Mouse (Mus musculus) stomach, postnatal 0 days (tissue): ENCODE data around the gene C2cd2. TPM values are rescaled to one million over a fixed set of nuclear protein-coding genes. Genes with fewer than 3 reads are reported as not detected.

Experiments
- ATAC-seq: fragments of 200-750 bp; cut with Nextera tagmentation; 2 replicates; pipeline ENCODE4 v1.8.0; 2017; ENCODE audit not compliant: low FRiP score, low TSS enrichment
- DNase-seq: peaks from one replicate; pipeline ENCODE4 v3.0.0-alpha.2; 2016; ENCODE audit warnings: low spot score
- H3K27ac ChIP-seq: fragments of 300-500 bp; sonication (generic); replicated peaks from 2 replicates; pipeline ENCODE4 v1.5.1; 2014; ENCODE audit warnings: mild to moderate bottlenecking, control low read depth
- H3K27me3 ChIP-seq: fragments of 300-500 bp; sonication (generic); 2 replicates; pipeline ENCODE4 v1.6.1; 2014; ENCODE audit warnings: low read length; ENCODE audit not compliant: control insufficient read depth, insufficient read depth
- H3K36me3 ChIP-seq: fragments of 300-500 bp; sonication (generic); 2 replicates; pipeline ENCODE4 v1.6.1; 2014; ENCODE audit warnings: low read length, mixed read lengths; ENCODE audit not compliant: control insufficient read depth, insufficient read depth
- H3K4me1 ChIP-seq: fragments of 300-500 bp; sonication (generic); replicated peaks from 2 replicates; pipeline ENCODE4 v1.6.1; 2014; ENCODE audit warnings: antibody characterized with exemption; ENCODE audit not compliant: control insufficient read depth, insufficient read depth
- H3K4me2 ChIP-seq: fragments of 300-500 bp; sonication (generic); replicated peaks from 2 replicates; pipeline ENCODE4 v1.6.1; 2014; ENCODE audit warnings: low read depth, mild to moderate bottlenecking, control low read depth, moderate library complexity
- H3K4me3 ChIP-seq: fragments of 300-500 bp; sonication (generic); 2 replicates; pipeline ENCODE4 v1.5.1; 2014; ENCODE audit warnings: low read depth, low read length, control low read depth
- H3K9ac ChIP-seq: fragments of 300-500 bp; sonication (generic); 2 replicates; pipeline ENCODE4 v1.6.1; 2014; ENCODE audit warnings: mild to moderate bottlenecking, low read length, control low read depth, mixed read lengths
- H3K9me3 ChIP-seq: fragments of 300-500 bp; sonication (generic); 2 replicates; pipeline ENCODE4 v1.6.1; 2016; ENCODE audit warnings: low read length; ENCODE audit not compliant: control insufficient read depth
- CTCF ChIP-seq: IDR thresholded peaks from 2 replicates; pipeline ENCODE4 v1.5.1; 2016; ENCODE audit warnings: antibody characterized with exemption, low read depth, mild to moderate bottlenecking, moderate library complexity
- EP300 ChIP-seq: optimal IDR thresholded peaks from 2 replicates; pipeline ENCODE3; 2016; ENCODE audit warnings: antibody characterized with exemption
- WGBS: fragments of 180-500 bp; shearing (Covaris S2); extraction: QIAGEN DNeasy Blood & Tissue Kit; methylation state at CpG from one replicate; pipeline ENCODE4 v1.1.7; 2014; 5-methylcytosine and 5-hydroxymethylcytosine counted together
- polyA plus RNA-seq: library from polyadenylated mRNA; unstranded; fragments of >200 nt; fragmentation: Nextera tagmentation; extraction: Ambion mirVana; gene quantifications from 2 replicates; pipeline ENCODE4 v1.2.1, GENCODE M21; 2015

C2cd2 gene
- polyA plus RNA-seq, 1 experiment from 2014 or later, result 14.0 TPM

DNA sequence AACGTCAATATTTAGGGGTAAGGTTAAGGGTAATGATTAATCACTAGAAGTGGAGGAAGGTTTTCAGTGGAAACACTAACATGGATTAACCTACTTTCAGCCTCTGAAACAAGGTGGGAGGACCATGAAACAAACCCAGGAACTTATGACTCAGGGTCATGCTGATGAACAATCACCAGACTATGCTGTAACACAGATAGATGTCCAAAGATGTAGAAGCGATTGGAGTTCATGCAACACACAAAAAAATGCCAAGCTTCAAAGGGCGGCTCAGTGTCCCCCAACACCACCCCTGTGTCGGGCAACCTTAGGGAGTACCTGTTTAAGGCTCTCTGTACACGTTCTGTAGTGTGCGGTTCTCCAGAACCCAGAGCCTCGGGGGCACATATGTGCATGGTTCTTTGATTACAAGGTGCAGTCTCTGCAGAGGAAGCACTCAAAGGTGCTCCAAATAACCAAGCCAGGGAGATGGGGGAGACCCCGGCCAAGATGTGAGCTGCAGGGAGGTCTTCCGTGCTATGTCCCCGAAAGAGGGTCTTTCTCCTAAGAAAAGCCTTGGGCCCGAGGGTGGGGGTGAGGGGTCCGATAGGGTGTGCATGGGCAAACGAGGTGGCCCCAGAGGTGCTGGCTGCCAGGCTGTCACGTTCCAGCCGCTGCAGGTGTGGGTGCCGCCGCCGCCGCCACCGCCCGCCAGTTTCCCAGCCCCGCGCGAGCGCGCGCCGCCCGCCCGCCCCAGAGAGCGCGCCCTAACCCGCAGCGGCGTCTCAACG is 832 bp downstream of the C2cd2 start:
- Histone ChIP-seq H3K36me3 (no peaks in the 10 kb centered on the region), H3K4me3 (peak overlapping the region; percentile 76), H3K9me3 (no peaks in the 10 kb centered on the region), H3K9ac (peak overlapping the region; percentile 93), H3K4me1 (no peaks in the 10 kb centered on the region), H3K4me2 (peak overlapping the region; percentile 82), H3K27ac (peak overlapping the region; percentile 98), H3K27me3 (no peaks in the 10 kb centered on the region)
- ATAC-seq, result no peak
- TF ChIP-seq EP300, result no peak
- no peak for TF ChIP-seq CTCF
- peak; percentile 42 for DNase-seq
- WGBS, result 3% methylated on average over 30 of the region's 36 CpGs

DNA sequence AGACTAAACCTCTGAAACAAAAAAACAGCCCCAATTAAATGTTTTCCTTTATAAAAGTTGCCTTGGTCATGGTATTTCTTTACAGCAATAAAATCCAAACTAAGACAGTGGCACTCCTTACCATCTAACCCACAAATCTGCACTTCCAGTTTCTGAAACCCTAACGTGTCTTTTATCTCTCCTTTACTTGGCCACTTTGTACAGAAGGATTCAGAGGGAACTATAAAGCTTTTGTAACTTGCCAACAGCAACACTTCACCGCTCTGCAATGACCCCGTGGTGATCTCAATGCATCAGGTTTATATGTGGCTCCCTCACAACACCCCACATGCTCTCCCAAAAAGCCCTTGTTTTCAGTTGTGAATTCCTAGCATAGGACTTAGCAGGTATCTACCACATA is 2.0 kb downstream of the C2cd2 start:
- TF ChIP-seq EP300 (no peak), CTCF (no peak)
- no peak for ATAC-seq
- H3K36me3 ChIP-seq, result no peaks in the 10 kb centered on the region
- no peaks in the 10 kb centered on the region for H3K27me3 ChIP-seq
- no peaks in the 10 kb centered on the region for H3K9me3 ChIP-seq
- no peak overlapping the region for H3K9ac ChIP-seq
- H3K27ac ChIP-seq, result no peak overlapping the region
- no peaks in the 10 kb centered on the region for H3K4me1 ChIP-seq
- 92% methylated on average over 3 of the region's 3 CpGs for WGBS
- DNase-seq, result no peak
- H3K4me3 ChIP-seq, result no peak overlapping the region
- no peak overlapping the region for H3K4me2 ChIP-seq

DNA sequence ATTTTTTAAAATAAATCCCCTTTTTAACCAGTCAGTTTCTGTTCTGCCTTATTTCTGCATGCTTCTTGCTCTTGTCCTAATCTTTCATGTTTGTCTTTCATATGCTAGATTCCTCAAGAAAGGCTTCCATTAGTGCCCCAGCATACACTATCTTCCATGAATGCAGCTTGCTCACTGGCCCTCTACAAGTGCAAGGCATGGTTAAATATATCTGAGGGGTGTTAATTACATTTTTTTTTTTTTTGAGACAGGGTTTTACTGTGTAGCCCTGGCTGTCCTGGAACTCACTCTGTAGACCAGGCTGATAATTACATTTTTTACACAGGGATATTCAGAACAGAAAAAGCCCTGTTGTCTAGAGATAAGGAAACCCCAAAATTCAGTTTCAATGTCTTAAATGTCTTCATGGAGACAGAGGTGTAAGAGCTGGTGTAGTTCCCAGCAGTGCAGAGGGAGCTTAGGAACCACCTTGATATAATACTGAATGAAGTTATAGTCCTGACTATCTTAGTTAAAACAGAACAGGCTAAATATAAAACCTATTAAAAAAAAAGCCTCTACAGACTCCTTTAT is 3.9 kb downstream of the C2cd2 start:
- H3K27me3 ChIP-seq, result no peaks in the 10 kb centered on the region
- H3K36me3 ChIP-seq, result 0 out of 2 replicates have a peak, but pooled peaks cover 4% of the 10 kb centered on the region
- no peaks in the 10 kb centered on the region for H3K9me3 ChIP-seq
- H3K27ac ChIP-seq, result no peak overlapping the region
- H3K9ac ChIP-seq, result no peak overlapping the region
- H3K4me2 ChIP-seq, result no peak overlapping the region
- no peak for DNase-seq
- ATAC-seq, result no peak
- no peak overlapping the region for H3K4me3 ChIP-seq
- no peak for TF ChIP-seq EP300
- no peak for TF ChIP-seq CTCF
- H3K4me1 ChIP-seq, result no peaks in the 10 kb centered on the region

DNA sequence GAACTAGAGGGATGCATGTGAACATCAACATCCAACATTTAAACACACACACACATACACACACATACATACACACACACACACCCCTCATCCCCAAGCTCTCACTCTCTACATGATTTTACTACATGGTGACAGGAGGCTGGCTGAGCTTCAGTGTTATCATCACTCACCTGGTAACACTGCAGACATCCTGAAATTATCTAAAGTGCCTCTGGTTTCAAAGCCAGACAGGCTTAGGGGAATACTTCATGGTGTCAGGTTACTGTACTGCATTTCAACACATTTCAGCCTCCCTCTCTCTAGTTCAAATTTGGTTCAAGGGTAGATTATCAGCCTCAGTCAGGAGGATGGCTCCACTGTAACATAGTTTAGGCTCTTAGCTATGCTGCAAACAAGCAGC is 4.8 kb downstream of the C2cd2 start:
- Histone ChIP-seq H3K27ac (no peak overlapping the region), H3K4me2 (no peak overlapping the region), H3K36me3 (0 out of 2 replicates have a peak, but pooled peaks cover 5% of the 10 kb centered on the region), H3K4me3 (no peak overlapping the region), H3K4me1 (no peaks in the 10 kb centered on the region), H3K9ac (no peak overlapping the region), H3K9me3 (no peaks in the 10 kb centered on the region), H3K27me3 (no peaks in the 10 kb centered on the region)
- DNase-seq, result no peak
- TF ChIP-seq CTCF (no peak), EP300 (no peak)
- no peak for ATAC-seq

DNA sequence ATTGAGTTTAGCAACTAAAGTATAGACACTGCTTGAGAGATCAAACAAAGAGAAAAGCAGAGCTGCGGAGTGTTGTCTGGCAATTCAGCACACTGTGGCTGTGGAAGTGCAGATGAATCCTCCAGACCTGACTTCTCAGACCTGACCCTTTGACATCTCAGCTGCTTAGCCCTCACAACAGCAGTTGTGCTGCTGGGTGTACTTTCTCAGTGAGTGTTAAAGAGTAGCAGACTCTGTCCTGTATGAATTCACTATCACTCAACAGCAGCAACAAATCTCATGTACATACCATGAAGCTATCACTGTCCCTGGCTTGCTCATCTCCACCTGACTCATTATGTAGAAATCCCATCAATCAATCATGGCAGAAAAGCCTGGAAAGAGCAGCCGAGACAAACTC is 6.4 kb downstream of the C2cd2 start:
- no peak overlapping the region for H3K9ac ChIP-seq
- no peak overlapping the region for H3K4me3 ChIP-seq
- H3K4me2 ChIP-seq, result no peak overlapping the region
- H3K27ac ChIP-seq, result no peak overlapping the region
- H3K4me1 ChIP-seq, result no peaks in the 10 kb centered on the region
- no peak for ATAC-seq
- 68% methylated on average over 2 of the region's 2 CpGs for WGBS
- DNase-seq, result no peak
- TF ChIP-seq EP300 (no peak), CTCF (no peak)
- H3K27me3 ChIP-seq, result no peaks in the 10 kb centered on the region
- H3K9me3 ChIP-seq, result no peaks in the 10 kb centered on the region
- peaks cover 18% of the 10 kb centered on the region for H3K36me3 ChIP-seq

DNA sequence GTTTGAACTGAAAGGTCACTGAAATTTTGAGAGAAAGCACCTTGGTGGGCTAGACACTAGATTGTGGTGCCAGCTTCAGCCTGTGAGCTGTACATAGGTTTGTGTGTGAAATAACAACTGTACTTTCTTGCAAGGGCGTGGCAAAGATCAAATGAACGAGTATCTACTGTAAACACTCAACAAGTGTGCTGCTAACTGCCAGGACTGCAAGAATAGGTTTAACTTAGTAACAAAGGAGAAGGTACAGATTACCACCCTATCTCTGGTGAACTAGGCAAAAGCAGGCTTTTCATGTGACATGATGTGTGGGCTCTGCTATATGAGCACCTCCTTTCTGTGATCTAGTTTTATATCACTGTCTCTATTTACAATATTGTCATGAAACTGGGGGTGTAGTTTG is 9.1 kb downstream of the C2cd2 start:
- Histone ChIP-seq H3K27me3 (no peaks in the 10 kb centered on the region), H3K36me3 (peaks cover 25% of the 10 kb centered on the region), H3K27ac (no peak overlapping the region), H3K9ac (no peak overlapping the region), H3K4me3 (no peak overlapping the region), H3K4me1 (no peaks in the 10 kb centered on the region), H3K9me3 (no peaks in the 10 kb centered on the region), H3K4me2 (no peak overlapping the region)
- 57% methylated on average over 2 of the region's 2 CpGs for WGBS
- TF ChIP-seq CTCF, result no peak
- TF ChIP-seq EP300, result no peak
- no peak for ATAC-seq
- DNase-seq, result no peak
